Mouse (Mus musculus): ENCODE data around the gene Rps15a.

Gene Rps15a

DNA sequence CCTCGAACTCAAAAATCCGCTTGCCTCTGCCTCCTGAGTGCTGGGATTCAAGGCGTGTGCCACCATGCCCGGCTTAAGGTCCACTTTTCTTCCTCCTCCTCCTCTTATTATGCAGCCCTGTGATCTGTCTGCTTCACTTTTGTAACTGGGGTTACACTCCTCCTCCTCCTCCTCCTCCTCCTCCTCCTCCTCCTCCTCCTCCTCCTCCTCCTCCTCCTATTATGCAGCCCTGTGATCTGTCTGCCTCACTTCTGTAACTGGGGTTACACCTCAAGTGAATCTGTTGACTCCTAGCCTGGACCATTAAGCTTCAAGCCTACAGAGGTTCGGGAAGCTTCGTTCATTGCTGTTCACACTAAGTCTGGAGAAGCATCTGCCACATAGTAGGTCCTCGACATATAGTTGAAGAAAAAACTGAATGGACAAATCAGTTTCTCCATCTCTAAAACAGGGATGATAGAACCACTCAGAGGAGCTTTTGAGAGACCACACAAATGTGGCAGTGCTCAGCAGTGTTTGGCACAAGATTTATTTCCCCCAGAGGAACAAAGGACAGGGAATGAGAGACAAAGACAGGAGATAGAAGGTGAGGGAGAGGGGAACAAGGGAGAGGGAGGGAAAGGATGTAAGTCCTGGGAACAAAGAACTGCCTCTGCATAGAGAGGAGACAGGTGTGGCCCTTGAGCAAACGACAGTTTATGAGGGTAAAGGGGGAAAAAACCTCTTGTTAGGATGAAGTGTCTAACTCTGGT lies 975 bp upstream of the Rps15a start:
- DNase-seq (ENCODE audit: extremely low read depth, low read depth) = peak; percentile 82

DNA sequence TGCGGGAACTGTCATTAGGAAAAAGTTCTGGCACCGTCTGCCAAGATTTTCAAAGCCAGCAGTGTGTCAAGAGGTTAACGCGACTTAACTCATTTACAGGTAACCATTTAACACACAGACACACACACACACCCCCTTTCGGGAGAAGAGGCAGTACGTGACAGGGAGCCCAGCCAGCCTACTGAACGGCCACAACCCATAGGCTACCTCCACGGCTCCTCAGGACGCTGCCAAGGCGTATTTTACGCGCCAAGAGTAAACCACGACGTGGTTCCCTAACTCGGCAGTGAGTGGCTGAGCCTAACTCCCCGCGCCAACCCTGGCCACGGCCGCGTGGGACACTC lies 483 bp downstream of the Rps15a start:
- DNase-seq (ENCODE audit: extremely low read depth, low read depth) = no peak

DNA sequence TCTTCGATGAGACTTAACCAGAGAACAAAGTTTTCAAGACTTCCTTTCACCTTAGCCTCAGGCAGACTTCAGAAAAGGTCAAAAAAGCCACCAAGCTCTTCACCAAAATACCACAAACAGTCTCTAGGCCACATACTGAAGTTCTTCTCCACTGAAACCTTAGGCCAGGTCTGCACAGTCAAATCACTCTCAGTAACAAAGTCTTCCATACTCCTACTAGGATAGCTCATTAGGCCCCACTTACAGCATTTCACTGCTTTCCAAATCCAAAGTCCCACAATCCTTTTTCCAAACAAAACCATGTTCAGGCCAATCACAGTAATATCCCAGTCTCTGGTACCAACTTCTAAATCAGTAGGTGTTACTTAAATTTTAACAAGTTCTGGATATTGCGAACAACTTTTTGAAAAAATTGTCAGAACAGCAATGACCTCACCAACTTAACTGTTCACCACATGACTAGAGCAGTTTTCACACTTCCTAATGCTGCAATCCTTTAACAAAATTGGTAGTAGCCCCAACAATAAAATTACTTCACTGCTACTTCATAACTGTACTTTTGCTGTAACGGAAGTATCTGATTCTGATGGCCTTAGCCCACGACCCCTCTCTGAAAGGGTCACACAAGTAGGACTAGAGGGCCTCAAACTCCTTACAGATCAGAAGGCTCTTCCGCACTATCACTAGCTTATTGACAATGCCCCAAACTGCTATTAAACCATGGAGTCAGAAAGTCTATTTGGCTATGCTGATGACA lies 2.3 kb downstream of the Rps15a start:
- no peak for DNase-seq (ENCODE audit: extremely low read depth, low read depth)

DNA sequence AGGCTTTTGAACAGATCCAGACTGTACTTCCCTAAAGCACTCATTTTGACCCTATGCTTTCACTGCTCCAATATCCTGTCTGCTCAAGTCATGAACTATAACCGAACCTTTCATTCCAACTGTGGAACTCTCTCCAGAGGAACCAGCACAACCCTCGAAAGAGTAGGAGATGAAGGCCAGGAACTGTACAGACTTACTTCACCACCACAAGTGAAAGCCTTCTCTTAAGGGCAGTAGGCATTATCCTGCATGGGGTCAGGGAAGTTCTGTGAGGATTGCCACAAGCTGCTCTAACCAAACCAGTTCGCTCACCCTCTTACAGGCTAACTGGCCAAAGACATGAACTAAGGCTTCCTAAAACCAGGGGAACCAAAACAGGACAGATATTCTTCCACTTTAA lies 4.9 kb downstream of the Rps15a start:
- DNase-seq (ENCODE audit: extremely low read depth, low read depth) = no peak

DNA sequence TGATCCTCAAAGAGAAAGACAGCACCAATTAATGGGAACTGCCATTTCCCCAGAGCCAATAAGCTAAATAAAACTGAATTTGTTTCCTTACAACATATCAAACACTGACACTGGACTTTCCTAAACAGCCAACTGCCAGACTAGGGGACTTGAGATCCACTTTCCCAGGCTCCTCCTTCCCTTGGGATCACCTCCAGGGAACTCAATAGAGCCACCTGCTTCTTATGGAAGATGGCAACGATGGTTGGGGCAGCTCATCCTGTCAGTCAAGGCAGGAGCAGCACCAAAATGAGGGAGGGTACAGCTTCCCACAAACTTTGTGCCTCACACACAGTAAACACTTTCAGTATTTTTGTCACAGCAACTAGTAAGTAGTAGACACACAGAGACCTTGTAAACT lies 8.3 kb downstream of the Rps15a start:
- no peak for DNase-seq (ENCODE audit: extremely low read depth, low read depth)

DNA sequence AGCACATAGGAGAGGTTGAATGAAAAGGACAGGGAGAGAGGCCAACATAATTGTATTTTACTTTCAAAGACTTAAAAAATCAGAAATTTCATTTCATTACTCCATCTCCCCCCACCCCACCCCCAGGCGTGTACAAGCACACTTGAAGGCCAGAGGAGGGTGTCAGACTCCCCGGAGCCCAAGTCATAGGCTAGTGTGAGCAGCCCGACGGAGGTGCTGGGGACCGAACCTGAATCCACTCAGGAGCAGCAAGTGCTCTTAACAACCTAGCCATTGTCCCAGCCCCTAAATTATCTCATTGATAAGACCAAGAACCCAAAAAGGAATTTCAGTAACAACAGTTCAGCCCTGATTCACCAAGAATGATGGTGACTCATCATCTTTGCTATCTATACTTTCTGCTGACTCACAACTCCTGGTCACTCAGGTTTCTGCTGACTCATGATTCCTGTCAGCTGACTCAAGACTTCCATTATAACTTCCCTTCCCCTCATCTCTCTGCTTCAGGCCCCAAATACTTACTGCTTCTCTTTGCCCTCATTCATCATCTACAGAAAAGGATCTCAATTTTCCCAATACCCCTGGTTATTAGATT lies 11.4 kb downstream of the Rps15a start:
- DNase-seq (ENCODE audit: extremely low read depth, low read depth) = peak; percentile 81

DNA sequence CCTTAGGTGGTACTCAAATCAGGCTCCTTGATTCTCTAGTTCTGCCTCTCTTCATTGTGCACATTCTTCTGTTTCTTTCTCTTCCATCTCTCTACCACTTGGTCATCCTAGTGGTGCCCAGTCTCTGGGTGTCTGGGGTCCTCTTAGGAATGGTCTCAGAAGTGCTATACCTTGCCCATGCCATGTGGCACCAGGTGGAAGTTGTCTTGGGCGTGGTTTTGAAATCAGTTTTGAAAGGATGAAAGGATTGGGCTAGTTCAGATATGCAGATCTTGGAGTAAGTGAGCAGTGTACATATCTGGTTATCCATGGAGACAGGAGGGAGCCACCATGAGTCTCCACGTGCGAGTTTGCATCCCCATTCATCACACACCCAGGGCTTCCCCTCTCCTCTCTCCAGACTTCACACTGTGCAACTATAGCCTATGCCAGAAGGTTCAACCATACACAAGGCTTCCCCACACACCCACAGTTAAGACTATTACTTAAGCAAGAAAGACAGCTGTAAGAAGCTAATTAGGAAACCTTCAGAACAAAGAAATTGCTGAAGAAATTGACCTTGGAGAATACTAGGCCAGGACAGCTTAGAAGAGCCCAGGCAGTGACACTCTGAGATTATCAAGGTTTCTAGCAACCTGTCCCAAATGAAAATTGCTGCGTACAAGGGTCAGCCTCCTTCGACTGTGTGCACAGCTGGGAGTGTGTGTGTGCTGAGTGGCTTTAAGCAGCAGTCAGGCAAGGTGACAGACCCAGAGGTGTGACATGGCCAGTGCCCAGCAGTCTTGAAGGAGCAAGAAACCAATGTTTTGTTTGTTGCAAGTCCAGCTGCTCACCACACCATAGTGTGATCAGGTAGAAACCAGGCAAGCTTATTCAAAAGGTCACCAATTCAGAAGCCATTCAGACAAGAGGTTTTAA lies 12.3 kb downstream of the Rps15a start:
- no peak for DNase-seq (ENCODE audit: extremely low read depth, low read depth)

DNA sequence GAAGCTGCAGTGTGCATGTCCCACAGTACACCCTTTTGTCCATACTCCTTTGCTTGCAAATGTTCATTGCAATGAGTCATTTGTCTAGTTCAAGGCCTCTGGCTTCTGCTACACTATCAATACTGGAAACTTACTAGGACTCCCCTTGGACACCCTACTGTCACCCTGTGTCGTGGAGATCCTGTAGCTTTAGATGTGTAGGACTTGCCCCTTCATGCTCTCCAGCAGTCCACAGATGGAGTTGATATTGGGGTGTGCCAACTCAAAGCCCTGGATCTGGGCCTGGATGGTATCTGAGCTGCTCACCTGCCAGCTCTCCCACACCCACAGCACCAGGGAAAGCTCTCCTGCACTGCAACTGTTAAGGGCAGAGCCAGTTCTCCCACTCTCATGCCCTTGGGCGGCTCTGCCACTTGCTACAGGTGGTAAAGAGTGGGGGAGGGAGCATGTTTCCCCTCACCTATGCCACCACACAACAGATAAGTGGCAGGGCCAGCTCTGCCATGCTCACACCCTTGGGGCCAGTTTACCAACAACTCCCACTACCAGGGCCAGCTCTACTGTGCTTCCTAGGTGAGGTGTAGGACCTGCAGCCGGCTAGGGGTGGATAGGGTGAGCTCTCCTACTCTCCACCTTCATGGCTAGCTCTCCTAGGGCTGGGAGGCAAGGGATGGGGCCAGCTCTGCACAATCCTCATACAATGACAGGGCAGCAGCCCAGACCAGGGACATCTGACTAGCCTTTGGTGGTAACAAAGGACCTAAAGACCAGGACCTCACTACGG lies 13.1 kb downstream of the Rps15a start:
- DNase-seq (ENCODE audit: extremely low read depth, low read depth) = no peak

DNA sequence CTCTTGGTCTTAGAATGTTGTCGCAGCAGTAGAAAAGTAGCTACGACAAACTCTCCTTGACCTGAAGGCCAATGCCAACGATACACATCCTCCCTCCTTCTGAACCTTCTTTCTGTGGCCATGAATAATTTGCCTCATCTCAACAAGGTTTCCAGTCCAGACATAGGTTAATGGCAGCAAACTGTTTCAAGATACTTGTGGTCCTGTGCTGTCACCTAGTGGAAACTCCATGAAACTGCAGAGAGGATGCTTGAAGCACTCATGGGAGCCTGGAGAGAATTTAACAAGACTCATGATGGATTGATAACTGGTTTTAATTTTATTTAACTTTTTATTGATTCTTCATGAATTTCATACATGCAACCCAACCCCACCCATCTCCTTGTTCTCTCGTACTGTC lies 13.8 kb downstream of the Rps15a start:
- DNase-seq (ENCODE audit: extremely low read depth, low read depth) = no peak

DNA sequence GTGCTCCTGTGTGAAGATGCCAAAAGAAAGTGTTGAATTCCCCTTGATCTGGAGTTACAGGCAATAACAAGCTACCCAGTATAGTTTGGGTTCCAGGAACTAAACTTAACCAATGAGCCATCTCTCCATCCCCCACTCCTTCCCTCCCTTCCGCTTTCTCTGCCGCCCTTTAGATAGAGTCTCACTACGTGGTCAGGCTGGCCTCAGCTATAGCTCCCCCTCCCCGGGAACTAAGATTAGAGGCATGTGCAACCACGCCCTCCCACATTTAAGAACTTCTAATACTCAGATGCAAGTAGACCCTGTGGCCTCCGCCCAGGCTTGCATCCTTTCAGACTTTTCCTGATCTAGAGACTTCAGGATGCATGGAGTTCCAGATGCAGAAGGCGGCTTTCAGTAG lies 18.4 kb downstream of the Rps15a start:
- DNase-seq (ENCODE audit: extremely low read depth, low read depth) = no peak

DNA sequence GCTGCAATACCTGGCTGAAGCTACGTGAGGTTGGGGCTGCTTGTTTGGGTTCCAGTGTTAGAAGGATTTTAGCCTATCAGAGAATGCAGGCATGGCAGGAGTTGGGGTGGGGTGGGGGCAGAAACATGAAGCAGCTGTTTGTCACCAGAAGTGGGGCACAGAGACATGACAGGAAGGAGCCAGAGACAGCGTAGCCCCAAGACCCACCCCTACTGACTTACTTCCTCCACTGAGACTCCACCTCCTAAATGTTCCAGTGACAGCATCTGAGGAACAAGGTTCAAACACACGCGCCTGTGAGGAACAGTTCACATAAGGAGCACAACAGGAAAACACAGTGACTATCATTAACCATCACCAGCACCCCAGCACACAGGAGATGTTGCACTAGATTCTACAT lies 36.0 kb downstream of the Rps15a start:
- DNase-seq (ENCODE audit: extremely low read depth, low read depth) = no peak

DNA sequence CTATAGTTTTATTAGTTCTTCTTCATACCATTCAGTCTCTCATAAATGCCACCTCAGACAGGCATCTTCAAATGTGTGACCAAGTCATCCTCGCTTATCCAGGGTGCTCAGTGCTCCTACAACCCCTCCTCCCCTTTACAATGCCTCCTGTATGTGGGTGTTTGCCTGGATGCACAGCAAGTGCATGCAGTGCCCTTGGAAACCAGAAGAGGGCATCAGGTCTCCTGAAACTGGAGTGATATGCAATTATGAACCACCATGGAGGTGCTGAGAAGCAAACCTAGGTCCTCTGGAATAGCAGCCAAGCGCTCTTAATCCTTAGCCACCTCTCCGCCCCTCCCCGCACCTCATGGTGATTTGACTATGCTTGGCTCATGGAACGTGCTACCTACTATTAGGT lies 36.9 kb downstream of the Rps15a start:
- no peak for DNase-seq (ENCODE audit: extremely low read depth, low read depth)

DNA sequence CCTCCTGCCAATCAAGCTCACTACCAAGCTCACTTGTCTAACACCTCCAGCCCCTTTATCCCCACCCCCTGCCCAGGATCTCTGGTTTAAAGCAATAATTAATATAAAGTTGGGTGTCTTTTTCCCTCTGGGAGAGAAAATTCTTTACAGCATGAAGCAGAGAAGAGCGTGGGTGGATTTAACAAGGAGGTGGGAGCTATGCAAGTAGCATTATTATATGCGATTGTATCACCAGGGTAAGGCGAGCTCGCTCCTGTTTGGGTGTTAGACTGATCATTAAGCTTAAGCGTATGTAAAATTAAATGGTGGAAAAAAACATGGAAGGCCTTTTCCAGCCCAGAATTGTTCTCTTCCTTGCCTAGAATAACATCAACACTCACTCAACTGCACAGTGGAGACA lies 48.7 kb downstream of the Rps15a start:
- no peak for DNase-seq (ENCODE audit: extremely low read depth, low read depth)

DNA sequence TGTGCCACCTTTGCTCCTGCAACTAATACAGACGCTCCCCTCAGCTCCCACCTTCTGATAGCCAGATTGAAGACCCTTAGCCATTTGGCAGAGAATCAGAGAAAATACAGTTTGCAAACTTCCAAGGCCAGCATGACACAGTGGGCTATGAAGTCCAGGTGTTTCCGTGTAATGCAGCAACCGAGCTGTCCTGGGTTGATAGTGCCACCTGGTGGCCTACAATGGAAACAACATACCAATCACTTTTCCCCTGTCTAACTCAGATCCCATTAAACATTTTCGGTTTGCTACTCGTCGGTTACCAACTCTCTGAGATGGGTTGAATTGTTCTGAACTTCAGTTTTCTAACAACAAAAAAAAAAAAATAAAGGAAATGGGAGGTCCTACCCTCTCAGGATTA lies 59.7 kb downstream of the Rps15a start:
- DNase-seq (ENCODE audit: extremely low read depth, low read depth) = peak; percentile 2
